In the genomic region with DNA sequence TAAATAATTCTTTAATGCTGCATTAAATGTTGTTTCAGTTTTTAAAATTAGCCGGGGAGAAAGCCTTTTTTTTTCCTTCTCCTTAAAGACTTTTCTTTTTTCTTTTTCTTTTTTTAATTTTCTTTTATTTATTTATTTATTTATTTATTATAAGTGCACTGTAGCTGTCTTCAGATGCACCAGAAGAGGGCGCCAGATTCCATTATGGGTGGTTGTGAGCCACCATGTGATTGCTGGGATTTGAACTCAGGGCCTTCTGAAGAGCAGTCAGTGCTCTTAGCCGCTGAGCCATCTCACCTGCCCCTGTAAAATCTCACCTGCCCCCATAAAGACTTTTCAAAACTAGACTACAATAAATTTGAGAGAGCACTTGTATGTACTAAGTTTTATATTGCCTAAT, we compare ENCODE assay signal across 7 mouse cellular contexts. TPM values are rescaled to one million over a fixed set of nuclear protein-coding genes. Genes with fewer than 3 reads are reported as not detected.
DNase-seq lines count a peak whose midpoint lies in the region; ATAC-seq and TF ChIP-seq lines count a peak whose summit lies in the region.
"Not testable (repeated sequence)": the region's sequence is repeated elsewhere in the genome, so short reads cannot be mapped to it uniquely, and the experiment has no call there.

No protein-coding gene starts in this region.

- not testable (repeated sequence) for H3K4me1 ChIP-seq in hindbrain, postnatal 0 days (ENCODE audit: insufficient read depth, low read length); liver, postnatal 0 days (ENCODE audit: insufficient read depth); midbrain, postnatal 0 days (ENCODE audit: insufficient read depth, low read length); stomach, postnatal 0 days (replicated peaks; ENCODE audit: control insufficient read depth, insufficient read depth)

- WGBS in hindbrain, postnatal 0 days: 84% methylated on average over 3 of the region's 3 CpGs
- 79% methylated on average over 3 of the region's 3 CpGs for WGBS in liver, postnatal 0 days (ENCODE audit: insufficient replicate concordance)
- 84% methylated on average over 3 of the region's 3 CpGs for WGBS in midbrain, postnatal 0 days
- 79% methylated on average over 3 of the region's 3 CpGs for WGBS in stomach, postnatal 0 days

- H3K9ac ChIP-seq in hindbrain, postnatal 0 days (replicated peaks; ENCODE audit: low read length); liver, postnatal 0 days (replicated peaks); midbrain, postnatal 0 days (replicated peaks; ENCODE audit: low read length, poor library complexity, severe bottlenecking); stomach, postnatal 0 days (ENCODE audit: low read length): not testable (repeated sequence)

- H3K27me3 ChIP-seq in hindbrain, postnatal 0 days (ENCODE audit: insufficient read depth, low read length); liver, postnatal 0 days (ENCODE audit: insufficient read depth, low read length); midbrain, postnatal 0 days (ENCODE audit: insufficient read depth, low read length); stomach, postnatal 0 days (ENCODE audit: control insufficient read depth, insufficient read depth, low read length): not testable (repeated sequence)

- peaks cover 52% of the 10 kb centered on the region for H3K36me3 ChIP-seq in hindbrain, postnatal 0 days (ENCODE audit: insufficient read depth, low read length)
- H3K36me3 ChIP-seq in liver, postnatal 0 days (replicated peaks; ENCODE audit: insufficient read depth, low read length): peaks cover 73% of the 10 kb centered on the region
- H3K36me3 ChIP-seq in midbrain, postnatal 0 days (ENCODE audit: insufficient read depth, low read length): peaks cover 43% of the 10 kb centered on the region
- peaks cover 26% of the 10 kb centered on the region; the same call in 1 of the 2 replicates for H3K36me3 ChIP-seq in stomach, postnatal 0 days (ENCODE audit: control insufficient read depth, insufficient read depth, low read length)

- DNase-seq in B cell, adult 2 months: peak; percentile 12 to 16
- not testable (repeated sequence) for DNase-seq in gastrocnemius, adult 2 months; hindbrain, postnatal 0 days (ENCODE audit: low spot score); layer of hippocampus, adult 2 months (ENCODE audit: low spot score in 2 of 2); liver, postnatal 0 days; midbrain, postnatal 0 days (ENCODE audit: low spot score); stomach, postnatal 0 days (ENCODE audit: low spot score)

- intact Hi-C loops in gastrocnemius, adult 2 months (cut with DNase I): not testable (repeated sequence)

- H3K27ac ChIP-seq in gastrocnemius, adult 2 months; hindbrain, postnatal 0 days; layer of hippocampus, adult 2 months; liver, postnatal 0 days (ENCODE audit: low read depth); midbrain, postnatal 0 days (ENCODE audit: low read depth, low read length); stomach, postnatal 0 days (replicated peaks): not testable (repeated sequence)

- TF ChIP-seq EP300 in liver, postnatal 0 days (IDR thresholded peaks at IDR 0.05; ENCODE audit: low read depth); stomach, postnatal 0 days (optimal IDR thresholded peaks at IDR 0.05): not testable (repeated sequence)

- H3K9me3 ChIP-seq in hindbrain, postnatal 0 days (ENCODE audit: low read length); liver, postnatal 0 days (ENCODE audit: low read length); midbrain, postnatal 0 days (ENCODE audit: low read length); stomach, postnatal 0 days (ENCODE audit: control insufficient read depth, low read length): not testable (repeated sequence)

- not testable (repeated sequence) for H3K4me2 ChIP-seq in hindbrain, postnatal 0 days (ENCODE audit: low read depth, low read length); liver, postnatal 0 days (ENCODE audit: low read depth, low read length); midbrain, postnatal 0 days (ENCODE audit: low read depth, low read length, poor library complexity, severe bottlenecking); stomach, postnatal 0 days (replicated peaks; ENCODE audit: low read depth)

- peak; percentile 63 for TF ChIP-seq CTCF in gastrocnemius, adult 2 months (IDR thresholded peaks at IDR 0.05)
- peak; percentile 45 for TF ChIP-seq CTCF in hindbrain, postnatal 0 days (IDR thresholded peaks at IDR 0.05; ENCODE audit: low read depth)
- TF ChIP-seq CTCF in layer of hippocampus, adult 2 months (conservative IDR thresholded peaks at IDR 0.05): peak; percentile 71
- TF ChIP-seq CTCF in liver, postnatal 0 days (IDR thresholded peaks at IDR 0.05; ENCODE audit: low read depth): peak; percentile 31
- peak; percentile 38 for TF ChIP-seq CTCF in midbrain, postnatal 0 days (IDR thresholded peaks at IDR 0.05)
- peak; percentile 51 for TF ChIP-seq CTCF in stomach, postnatal 0 days (IDR thresholded peaks at IDR 0.05; ENCODE audit: low read depth)

- ATAC-seq in hindbrain, postnatal 0 days; liver, postnatal 0 days; midbrain, postnatal 0 days (ENCODE audit: low FRiP score); stomach, postnatal 0 days (ENCODE audit: low FRiP score, low TSS enrichment): not testable (repeated sequence)

- H3K4me3 ChIP-seq in gastrocnemius, adult 2 months; hindbrain, postnatal 0 days (ENCODE audit: low read length); layer of hippocampus, adult 2 months; liver, postnatal 0 days (ENCODE audit: low read depth, low read length); midbrain, postnatal 0 days (ENCODE audit: low read depth, low read length); stomach, postnatal 0 days (ENCODE audit: low read depth, low read length): not testable (repeated sequence)

RNA-seq across cellular contexts. Expression of a gene that starts 34.6 kb away (rescaled TPM):
- total RNA-seq in gastrocnemius, adult 2 months (2021): 100 to 1,000 TPM; 106 to 127 TPM
- total RNA-seq in hindbrain, postnatal 0 days (2014; rRNA removed): 128 and 138 TPM in 2 replicates
- 26.1 and 28.7 TPM in 2 replicates for polyA plus RNA-seq in hindbrain, postnatal 0 days (2015; fragmentation: Nextera tagmentation; extraction: Ambion mirVana)
- total RNA-seq in layer of hippocampus, adult 2 months (2021): 100 to 1,000 TPM; 123 TPM
- 9.3 and 9.8 TPM in 2 replicates for polyA plus RNA-seq in liver, postnatal 0 days (2015; fragmentation: Nextera tagmentation; extraction: Ambion mirVana)
- 181 and 215 TPM in 2 replicates for total RNA-seq in midbrain, postnatal 0 days (2014; rRNA removed)
- 25.4 and 27.2 TPM in 2 replicates for polyA plus RNA-seq in midbrain, postnatal 0 days (2015; fragmentation: Nextera tagmentation; extraction: Ambion mirVana)
- polyA plus RNA-seq in stomach, postnatal 0 days (2015; fragmentation: Nextera tagmentation; extraction: Ambion mirVana): 13.9 and 15.8 TPM in 2 replicates

RNA-seq across cellular contexts. Expression of a gene that starts 50.7 kb away (rescaled TPM):
- 1 to 10 TPM; 1.3 to 2.3 TPM for total RNA-seq in gastrocnemius, adult 2 months (2021)
- 19.8 and 34.5 TPM in 2 replicates for total RNA-seq in hindbrain, postnatal 0 days (2014; rRNA removed)
- 26.4 and 27.7 TPM in 2 replicates for polyA plus RNA-seq in hindbrain, postnatal 0 days (2015; fragmentation: Nextera tagmentation; extraction: Ambion mirVana)
- 1 to 10 TPM; 6.9 to 9.0 TPM for total RNA-seq in layer of hippocampus, adult 2 months (2021)
- 1.0 and 1.2 TPM in 2 replicates for polyA plus RNA-seq in liver, postnatal 0 days (2015; fragmentation: Nextera tagmentation; extraction: Ambion mirVana)
- total RNA-seq in midbrain, postnatal 0 days (2014; rRNA removed): 30.4 and 36.0 TPM in 2 replicates
- polyA plus RNA-seq in midbrain, postnatal 0 days (2015; fragmentation: Nextera tagmentation; extraction: Ambion mirVana): 28.7 and 30.5 TPM in 2 replicates
- 4.4 and 5.1 TPM in 2 replicates for polyA plus RNA-seq in stomach, postnatal 0 days (2015; fragmentation: Nextera tagmentation; extraction: Ambion mirVana)

RNA-seq across cellular contexts. Expression of a gene that starts 57.2 kb away (rescaled TPM):
- 10 to 100 TPM in 1 of 2 experiments, 1 to 10 TPM in 1; 9.8 to 13.5 TPM for total RNA-seq in gastrocnemius, adult 2 months (2021)
- total RNA-seq in hindbrain, postnatal 0 days (2014; rRNA removed): 16.9 and 17.1 TPM in 2 replicates
- 3.5 TPM in 2 replicates for polyA plus RNA-seq in hindbrain, postnatal 0 days (2015; fragmentation: Nextera tagmentation; extraction: Ambion mirVana)
- 10 to 100 TPM; 23.9 to 33.4 TPM for total RNA-seq in layer of hippocampus, adult 2 months (2021)
- polyA plus RNA-seq in liver, postnatal 0 days (2015; fragmentation: Nextera tagmentation; extraction: Ambion mirVana): 2.9 and 3.7 TPM in 2 replicates
- 16.4 and 24.4 TPM in 2 replicates for total RNA-seq in midbrain, postnatal 0 days (2014; rRNA removed)
- polyA plus RNA-seq in midbrain, postnatal 0 days (2015; fragmentation: Nextera tagmentation; extraction: Ambion mirVana): 2.9 and 3.5 TPM in 2 replicates
- polyA plus RNA-seq in stomach, postnatal 0 days (2015; fragmentation: Nextera tagmentation; extraction: Ambion mirVana): 2.8 and 3.1 TPM in 2 replicates
